Mouse (Mus musculus) 3134 (cell line): ENCODE measurements around the gene Znrf4.
A peak's percentile ranks its signal among the peaks of the same experiment; 100 is the strongest.
"Not testable (repeated sequence)": the region's sequence is repeated elsewhere in the genome, so short reads cannot be mapped to it uniquely, and the experiment has no call there.

Source experiments
- DNase-seq: peaks from one replicate; pipeline ENCODE4 v3.0.0-alpha.2; 2011; ENCODE audit warnings: low spot score; ENCODE audit not compliant: insufficient read length; ENCODE audit errors: extremely low read depth

Gene Znrf4

DNA sequence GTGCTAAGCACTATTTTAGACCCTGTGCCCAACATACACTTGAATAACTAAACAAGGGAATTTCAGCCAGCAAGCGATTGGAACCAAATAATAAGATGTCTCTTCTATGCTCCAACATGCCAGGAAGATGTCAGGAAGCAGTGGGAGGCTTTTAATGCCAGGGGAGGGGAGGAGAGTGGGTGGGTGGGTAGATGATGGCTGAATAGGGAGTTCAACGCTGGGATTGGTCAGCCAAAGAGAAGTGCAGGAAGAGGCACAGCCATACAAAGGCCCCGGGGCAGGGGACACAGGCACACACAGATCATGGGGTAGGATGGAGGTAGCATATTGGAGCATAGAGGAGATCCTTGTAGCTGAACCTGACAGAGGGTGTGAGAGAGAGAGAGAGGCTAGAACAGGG is 24.6 kb upstream of the Znrf4 start:
- DNase-seq: no peak

DNA sequence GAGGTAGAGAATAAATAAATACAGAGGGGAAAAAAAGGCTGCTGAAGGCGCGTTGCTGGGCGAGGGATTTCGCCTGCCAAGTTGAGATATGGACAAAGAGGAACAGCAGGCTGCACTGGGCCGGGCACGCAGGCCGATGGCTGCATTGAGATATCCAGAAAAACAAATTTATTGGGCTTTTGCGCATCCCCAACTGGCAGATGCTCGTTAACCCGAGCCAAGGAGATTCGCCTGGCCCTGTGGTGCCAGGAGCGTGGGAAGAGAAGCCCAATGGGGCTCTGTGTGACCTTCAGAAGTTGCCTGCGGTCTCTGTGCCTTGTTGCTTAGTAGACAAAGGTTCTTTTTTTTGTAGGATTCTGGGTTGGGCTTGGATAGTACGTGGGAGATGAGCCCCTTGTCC is 24.0 kb upstream of the Znrf4 start:
- DNase-seq: no peak

DNA sequence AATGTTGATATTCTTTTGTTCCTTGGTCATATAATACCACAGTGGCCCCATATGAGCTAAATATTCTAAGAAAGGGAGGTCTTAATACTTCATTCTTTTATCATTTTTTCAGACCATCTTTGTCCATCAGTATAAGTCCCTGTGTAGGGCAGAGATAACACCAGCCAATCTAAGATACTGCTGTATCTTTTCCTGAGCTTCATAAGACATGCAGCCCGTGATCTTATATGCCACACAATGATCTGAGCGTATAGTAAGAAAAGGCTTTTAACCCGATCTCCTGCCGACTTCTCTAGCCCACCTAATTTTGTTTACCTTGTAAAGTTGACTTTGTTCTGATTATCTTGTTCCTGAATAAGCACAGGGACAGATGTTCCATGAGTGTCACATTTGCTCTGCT is 12.7 kb upstream of the Znrf4 start:
- no peak for DNase-seq

DNA sequence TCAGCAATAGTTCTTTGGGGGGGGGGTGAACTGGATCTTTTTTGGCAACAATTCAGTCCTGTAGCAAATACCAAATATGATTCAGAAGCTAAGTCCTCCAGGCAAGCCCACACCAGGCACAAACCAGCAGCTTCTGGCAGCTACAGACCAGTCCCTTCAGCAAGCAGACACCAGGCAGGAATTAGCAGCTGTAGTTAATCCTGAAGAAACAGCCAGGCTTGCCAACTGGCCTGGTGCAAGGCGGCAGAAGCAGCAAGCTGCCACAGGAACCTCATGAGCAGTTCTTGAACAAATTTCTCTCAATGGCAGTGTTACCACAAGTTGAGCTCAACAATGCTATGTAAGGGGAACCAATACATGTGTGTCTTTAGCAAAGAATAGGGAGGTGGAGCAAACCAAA is 10.5 kb upstream of the Znrf4 start:
- no peak for DNase-seq

DNA sequence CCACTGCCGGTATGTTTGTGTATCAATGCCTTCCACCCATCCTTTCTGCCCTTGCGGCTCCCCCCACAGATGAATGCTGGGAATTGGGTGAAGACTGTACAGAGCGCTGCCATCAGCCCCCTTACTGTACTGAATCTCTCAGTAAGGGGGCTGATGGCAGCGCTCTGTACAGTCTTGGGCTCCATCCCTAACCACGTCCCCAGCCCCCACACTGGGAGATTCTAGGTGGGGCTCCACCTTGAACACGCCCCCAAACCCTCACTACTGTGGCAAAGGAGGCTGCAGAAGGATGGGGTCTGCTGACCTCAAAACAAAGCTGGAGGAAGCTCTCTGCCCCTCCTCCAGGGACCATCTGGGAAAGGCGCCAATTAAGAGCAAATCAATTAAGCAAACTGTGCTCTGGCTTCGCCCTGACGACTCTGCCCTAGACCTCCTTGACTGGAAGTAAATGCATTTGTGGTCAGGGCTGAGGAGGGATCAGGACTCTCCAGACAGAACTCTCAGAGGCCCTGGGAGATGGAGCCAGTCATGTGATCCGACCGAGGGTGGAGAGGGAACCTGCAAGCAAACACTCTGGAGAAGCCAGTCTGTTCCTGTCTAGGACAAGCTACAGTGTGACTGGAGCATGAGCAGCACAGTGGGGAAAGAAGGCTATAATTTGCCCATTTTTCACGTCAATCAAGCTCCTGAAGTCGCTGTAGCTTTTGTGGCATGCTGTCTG is 3.6 kb upstream of the Znrf4 start:
- DNase-seq: no peak

DNA sequence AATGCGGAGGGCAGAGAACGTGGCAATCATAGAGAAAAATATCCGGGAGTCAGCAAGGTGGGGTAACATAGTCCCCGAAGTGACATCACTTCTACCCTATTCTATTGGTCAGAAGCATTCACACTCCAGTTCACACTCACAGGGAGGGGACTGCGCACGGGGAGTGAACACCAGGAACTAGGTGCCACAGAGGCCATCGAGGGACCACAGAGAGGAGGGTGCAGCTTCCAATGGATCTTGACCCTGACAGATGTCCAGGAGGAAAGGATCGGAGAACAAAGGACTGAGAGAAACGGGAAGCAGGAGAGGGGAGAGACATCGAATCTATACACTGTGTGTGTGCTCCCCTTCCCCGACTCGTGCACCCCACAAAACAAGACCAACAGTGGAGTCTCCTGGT is 2.7 kb upstream of the Znrf4 start:
- DNase-seq: no peak

DNA sequence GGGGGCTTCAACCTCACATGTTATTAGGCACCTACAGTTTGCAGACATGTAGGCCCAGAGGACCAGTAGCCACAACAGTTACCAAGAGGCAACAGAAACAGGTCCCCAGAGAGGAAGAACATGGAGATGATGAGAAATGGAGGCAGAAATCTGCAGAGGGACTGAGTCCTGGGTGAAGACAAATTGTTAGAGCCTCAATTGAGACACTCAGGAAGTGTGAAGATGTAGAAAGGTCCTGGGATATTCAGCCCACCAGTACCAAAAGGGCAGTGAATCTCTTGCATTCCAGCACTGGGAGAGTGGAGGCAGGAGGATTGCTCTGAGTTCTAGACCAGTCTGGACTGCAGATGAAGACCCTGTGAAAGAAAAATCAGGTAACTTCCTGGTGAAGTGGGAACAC is 2.1 kb upstream of the Znrf4 start:
- DNase-seq: no peak

DNA sequence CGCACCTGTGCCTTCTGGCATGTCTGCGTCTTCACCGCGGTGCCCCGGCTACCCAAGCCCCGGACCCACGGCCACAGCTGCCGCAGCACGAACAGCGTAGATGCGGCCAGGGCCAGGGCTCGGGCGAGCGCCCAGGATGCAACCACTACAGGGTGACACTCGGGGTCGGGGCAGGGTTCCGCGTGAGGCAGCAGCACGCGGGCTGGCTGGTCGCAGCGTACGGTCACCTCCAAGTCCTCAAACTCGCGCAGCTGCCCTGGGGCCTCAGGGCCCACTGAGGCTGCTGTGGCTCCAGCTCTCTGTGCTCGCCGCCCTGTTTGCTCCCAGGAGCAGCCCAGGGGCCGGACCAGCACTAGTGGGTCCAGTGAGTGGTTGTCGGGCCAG is 532 bp downstream of the Znrf4 start:
- no peak for DNase-seq

DNA sequence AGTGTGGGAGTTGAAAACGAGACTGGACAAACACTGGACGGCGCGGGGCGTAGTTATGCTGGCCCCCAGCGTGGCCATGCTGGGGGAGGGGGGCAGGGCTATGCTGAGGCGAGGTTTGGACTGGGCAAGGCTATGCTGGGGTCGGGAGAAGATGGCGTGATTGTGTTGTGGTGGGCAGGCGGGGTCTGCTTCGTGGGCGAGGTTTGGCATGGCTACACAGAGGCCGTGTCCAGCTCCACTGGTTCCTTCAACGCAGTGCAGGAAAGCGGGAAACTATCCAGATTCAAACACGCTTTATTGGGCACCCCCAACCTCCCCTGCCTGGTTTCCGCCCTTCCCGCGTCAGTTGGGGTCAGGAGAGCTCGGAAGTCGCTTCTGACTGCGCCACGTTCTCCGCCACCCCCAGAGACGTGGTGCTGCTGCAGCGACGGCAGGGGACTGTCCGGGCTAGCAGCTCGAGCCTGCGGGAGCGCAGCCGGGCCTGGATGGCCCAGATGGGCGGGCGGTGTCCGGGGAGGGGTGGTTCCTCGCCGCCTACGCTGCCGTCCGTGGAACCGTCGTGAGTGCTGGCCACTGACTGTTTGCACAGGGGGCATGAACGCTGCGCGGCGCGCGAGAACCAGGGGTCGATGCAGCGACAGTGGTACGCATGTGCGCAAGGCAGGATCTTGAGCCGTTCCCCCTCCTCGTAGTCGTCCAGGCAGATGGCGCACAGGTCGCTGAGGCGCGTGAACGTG is 1.1 kb downstream of the Znrf4 start:
- DNase-seq: no peak

DNA sequence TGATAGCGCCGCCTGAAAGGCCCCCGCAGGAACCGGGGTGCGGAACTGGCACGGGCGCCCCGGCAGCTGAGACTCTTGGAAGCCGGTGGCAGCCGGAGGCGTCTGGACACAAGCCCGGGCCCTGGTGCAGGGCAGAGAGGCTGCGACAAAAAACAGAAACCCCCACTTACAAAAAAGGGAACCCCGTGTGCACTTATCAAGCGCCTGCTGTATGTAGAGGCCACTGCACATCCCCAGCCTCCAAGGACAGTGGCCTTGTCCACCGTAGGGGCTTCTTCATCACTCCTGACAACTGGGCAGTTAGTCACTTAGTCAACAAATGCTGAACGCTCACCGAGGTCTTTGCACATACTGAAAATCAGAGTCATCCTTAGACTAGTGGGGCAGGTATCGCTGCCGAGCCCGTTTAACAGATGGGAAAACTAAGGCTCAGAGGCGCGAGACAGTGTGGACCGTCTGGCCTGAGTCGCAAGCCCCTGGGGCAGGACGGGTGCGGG is 1.7 kb downstream of the Znrf4 start:
- DNase-seq: no peak

DNA sequence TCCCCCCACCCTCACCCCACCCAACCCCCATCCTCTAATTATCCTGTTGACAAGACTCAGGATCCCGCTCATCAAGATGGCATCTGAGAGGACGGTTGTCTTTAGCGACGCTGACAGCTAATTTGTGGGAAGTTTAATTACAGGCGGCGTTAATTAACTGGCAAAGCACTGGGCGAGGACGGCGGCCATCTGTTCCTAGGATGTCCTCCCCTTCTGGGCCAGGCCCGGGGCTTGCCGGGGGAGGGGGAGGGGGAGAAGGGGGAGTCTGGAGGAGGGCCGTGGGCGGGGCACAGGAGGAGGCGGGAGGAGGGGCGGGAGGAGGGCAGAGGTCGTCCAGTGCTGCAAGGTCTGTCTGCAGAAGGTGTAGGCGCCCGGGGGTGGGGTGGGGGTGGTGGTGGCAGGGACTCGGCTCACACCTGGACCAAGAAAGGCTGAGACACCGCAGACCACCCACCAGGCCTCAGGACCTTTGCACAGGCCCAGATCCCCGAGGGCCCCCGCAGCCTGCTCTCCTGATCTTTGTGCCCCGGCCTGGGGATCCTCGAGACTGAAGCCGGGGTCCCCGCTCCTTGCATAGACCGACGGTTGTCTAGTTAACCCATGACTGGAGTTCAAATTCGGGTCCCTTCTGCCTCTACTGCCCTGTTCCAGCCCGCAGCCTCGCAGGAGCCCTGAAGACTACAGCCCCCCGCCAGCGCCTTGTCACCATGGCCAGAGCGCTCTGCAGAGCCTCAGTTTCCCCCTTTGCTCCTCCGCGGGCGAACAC is 2.3 kb downstream of the Znrf4 start:
- no peak for DNase-seq

DNA sequence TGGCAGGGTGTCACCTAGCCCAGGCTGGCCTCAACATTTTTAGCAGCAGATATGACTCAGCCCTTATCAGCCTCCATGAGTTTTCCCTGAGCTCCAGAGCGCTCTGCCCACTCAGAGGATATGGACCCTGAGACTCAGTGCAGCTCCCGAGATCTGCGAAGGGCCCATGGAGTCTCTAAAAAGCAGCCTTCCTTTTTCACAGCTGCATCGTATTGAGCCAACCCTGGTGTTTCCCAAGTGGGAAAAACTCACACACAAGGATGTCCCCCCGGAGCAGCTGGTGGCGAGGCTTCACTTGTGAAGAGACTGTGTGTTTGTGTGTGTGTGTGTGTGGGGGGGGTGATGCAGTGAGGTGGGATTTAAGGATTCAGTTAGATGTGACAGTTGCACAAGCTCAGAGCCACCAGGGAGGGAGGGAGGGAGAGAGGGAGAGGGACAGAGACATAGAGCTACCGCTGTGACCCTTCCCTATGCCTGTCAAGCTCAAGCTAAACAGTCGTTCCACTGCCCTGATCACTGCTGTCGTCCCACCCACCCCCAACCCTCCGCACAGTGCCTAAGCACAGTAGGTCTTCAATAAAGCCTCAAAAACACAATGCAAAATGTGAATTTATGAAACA is 3.1 kb downstream of the Znrf4 start:
- DNase-seq: no peak

DNA sequence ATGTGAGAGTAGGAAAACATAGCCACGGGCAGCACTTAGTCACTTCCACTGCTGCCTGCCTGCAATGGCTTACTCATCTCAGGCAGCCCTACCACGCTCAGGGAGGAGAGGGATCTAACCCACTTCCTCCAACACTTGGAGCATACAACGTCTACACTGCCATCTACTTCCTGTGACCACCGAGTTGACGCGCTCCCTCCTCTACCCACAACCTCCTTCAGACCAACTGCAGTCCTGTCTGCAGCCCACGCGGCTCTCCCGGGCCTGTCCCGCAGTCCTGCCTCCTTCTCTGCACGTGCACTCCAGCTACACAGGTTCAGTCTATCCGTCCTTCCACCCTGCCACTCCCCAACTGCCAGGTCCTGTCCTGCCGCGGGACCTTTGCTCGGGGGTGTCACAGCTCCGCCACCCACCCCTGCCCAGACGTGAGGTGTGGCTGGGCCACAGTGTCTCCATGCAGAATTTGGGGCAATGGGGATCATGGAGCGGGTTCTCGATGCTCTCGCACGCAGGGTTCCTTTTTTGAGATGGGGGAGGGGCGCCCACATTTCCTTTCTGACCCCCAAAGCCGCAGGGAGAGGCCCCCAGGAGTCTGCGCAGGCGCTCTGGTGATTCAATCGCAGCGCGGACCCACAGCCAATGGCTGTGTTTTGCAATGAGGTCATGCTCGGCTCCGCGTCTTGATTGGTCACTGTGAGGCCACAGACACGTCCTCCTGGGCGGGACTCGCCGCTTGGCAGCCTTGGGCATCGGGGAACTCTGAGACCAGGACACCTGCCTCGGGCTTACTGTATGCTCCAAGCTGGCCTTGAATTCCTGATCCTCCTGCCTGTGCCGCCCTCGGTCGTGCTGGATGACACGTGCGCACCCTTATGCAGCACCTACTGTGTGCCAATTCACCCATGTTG is 4.8 kb downstream of the Znrf4 start:
- peak; percentile 93 for DNase-seq

DNA sequence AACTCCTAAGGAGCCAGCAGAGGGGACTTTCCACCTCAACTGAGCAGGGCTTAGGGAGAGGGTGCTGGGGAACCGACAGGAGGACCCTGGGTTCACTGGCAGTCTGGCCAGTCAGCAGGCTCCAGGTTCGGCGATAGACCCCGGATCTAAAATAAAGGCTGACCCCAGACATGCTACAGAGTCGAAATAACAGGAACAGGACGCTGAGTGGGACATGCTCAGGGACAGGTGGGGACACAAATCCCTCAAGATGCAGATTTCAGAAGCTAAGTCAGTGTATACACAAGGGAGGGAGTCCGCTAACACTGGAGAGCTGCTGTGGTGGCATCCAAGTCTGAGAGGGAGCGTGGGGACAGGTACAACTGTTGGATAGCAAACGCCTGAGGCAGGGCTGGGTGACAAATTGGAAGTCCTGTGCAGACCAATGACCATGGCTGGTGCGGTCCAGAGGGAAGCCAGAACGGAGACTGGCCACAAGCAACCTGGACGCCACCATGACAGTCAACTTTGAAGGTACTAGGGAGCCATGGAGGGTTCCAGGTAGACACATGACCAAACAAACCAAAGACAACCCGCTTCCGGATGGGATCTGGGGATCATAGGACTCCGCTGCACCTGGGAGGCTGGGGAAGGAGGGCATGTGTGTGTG is 5.7 kb downstream of the Znrf4 start:
- no peak for DNase-seq

DNA sequence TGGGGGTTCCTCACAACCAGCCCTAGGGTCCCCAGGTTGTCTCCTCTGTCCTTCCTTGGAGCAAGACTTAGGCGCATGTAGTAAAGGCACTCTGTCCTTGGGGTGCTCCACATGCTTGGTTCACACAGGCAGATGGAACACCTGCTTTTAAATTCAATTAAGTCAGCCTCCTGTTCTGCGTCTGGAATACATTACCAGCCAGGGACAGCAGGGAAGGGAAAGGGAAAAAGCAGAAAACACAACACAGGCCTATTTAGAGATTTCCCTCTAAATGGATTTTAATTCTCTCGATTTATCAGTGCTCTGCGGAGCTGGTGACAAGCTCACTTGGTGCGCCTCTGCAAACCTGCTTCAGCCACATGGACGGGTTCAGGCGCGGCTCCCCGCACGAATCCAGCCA is 6.8 kb downstream of the Znrf4 start:
- DNase-seq: no peak

DNA sequence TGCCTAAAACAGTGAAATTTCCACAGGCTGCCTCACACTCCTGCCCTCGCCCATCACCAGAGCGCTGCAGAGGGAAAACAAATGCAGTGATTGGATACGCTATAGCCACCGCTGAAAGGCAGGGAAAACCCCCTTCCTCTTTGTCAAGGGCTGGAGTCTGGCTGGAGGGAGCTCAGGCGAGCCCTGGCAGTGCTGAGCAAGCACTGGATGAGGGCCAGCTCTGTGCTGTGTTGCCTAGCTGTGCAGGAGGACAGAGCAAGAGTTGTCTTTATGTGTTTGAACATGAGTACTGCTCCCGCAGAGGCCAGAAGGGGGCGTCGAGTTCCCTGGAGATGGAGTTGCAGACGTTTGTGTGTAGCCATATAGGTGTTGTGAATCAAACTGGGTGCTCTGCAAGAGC is 9.7 kb downstream of the Znrf4 start:
- DNase-seq: no peak

DNA sequence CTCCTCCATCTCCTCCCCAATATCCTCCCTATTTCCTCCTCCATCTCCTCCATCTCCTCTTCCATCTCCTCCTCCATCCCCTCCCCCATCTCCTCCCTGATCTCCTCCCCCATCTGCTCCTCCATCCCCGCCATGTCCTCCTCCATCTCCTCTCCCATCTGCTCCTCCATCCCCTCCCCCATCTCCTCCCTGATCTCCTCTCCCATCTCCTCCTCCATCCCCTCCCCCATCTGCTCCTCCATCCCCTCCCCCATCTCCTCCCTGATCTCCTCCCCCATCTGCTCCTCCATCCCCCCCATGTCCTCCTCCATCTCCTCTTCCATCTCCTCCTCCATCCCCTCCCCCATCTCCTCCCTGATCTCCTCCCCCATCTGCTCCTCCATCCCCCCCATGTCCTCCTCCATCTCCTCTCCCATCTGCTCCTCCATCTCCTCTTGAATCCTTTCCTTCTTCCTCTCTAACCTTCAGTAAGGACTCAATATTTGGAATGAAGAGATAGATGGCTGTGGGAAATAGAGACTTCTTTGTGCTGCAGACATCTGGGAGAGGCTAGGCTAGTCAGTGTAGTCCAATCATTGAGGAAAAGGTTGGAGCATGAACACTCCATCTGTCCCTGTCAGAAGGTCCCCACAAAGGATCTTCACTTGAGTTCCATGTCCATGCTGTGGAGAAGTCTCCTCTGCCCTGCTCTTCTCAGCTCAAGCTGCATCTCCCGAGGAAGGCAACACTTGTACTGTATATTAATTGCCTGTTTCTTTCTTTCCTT is 10.4 kb downstream of the Znrf4 start:
- not testable (repeated sequence) for DNase-seq

DNA sequence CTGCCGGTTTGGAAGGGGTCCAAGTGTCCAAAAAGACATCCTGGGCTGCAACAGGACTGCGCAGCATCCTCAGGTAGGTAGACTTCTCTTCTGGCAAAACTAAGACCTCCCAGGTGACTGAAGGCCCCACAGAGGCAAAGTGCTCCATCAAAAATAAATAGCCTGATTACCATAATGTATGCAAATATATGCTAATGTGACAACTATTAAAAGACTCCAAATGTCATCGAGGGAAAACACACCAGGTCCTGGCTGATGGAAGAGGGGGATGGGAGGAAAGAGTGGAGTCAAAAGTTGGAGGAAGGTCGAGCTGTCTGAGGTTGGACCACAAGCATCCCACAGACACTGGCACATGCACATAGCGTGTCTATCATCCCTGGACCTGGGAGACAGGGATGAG is 13.0 kb downstream of the Znrf4 start:
- DNase-seq: no peak

DNA sequence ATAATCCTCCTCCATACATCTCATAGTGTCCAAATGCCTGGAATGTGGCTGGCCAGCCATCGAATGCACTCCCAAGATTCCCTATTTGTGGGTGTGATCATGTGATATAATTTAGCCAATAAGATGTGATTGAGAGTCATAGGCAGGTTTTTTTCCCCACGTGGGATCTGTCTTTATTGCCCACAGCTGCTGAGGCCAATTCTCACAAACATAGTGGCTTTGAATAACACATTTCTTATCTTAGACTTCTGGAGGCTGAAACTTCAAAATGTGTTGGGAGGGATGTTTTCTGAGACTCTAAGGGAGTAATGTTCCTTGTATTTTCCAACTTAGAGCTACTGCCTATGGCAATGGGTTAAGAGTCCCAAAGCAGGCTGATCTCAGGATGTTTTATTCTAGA is 17.8 kb downstream of the Znrf4 start:
- DNase-seq: no peak
